Mouse (Mus musculus) lung, adult 2 months (tissue): Measurements from ENCODE around the gene Ipmk. TPM values are rescaled to one million over a fixed set of nuclear protein-coding genes. Genes with fewer than 3 reads are reported as not detected.

ENCODE experiments used
- DNase-seq: peaks from one replicate; pipeline ENCODE4 v3.0.0; 2022
- H3K4me1 ChIP-seq: fragments of 200-500 bp; 2 replicates; pipeline ENCODE4 v1.6.1; 2011; ENCODE audit warnings: low read length; ENCODE audit not compliant: control insufficient read depth, insufficient read depth
- H3K4me3 ChIP-seq: fragments of 200-500 bp; replicated peaks from 2 replicates; pipeline ENCODE3; 2011; ENCODE audit warnings: low read depth, mild to moderate bottlenecking, control low read depth, low read length; ENCODE audit errors: extremely low read depth
- CTCF ChIP-seq: fragments of 200-500 bp; IDR thresholded peaks from 2 replicates; pipeline ENCODE4 v1.5.1; 2011; ENCODE audit warnings: mild to moderate bottlenecking, low read length, control low read depth; ENCODE audit not compliant: insufficient read depth
- POLR2A ChIP-seq: fragments of 200-500 bp; IDR thresholded peaks from 2 replicates; pipeline ENCODE4 v1.6.1; 2011; ENCODE audit warnings: low read depth, mild to moderate bottlenecking, control low read depth, low read length, borderline replicate concordance; ENCODE audit errors: extremely low read depth
- WGBS: fragments of 180-500 bp; shearing (Covaris S2); methylation state at CpG from one replicate; pipeline ENCODE4 v1.1.7; 2018; 5-methylcytosine and 5-hydroxymethylcytosine counted together
- polyA plus RNA-seq: library from polyadenylated mRNA; depleted of rRNA; stranded (reverse); fragments of >200 nt; gene quantifications from 2 replicates; pipeline ENCODE4 v1.2.3, GENCODE M21; 2012

Gene Ipmk
- polyA plus RNA-seq, 1 experiment = 12.4 TPM

GRCm38 (mm10) chr10:71361836-71362562 is 14.4 kb downstream of the Ipmk start:
- peaks cover 14% of the 10 kb centered on the region for H3K4me1 ChIP-seq
- 25% methylated on average over 18 of the region's 18 CpGs for WGBS
- H3K4me3 ChIP-seq = peak overlapping the region; percentile 43
- TF ChIP-seq POLR2A (peak; percentile 85; the same call in 1 of the 2 replicates), CTCF (no peak)
- peak; percentile 36 for DNase-seq

- TF ChIP-seq POLR2A (no peak), CTCF (no peak)
- DNase-seq = no peak
- WGBS = 74% methylated on average over 8 of the region's 8 CpGs
- Histone ChIP-seq H3K4me1 (peaks cover 14% of the 10 kb centered on the region), H3K4me3 (no peak overlapping the region)
Measured at GRCm38 (mm10) chr10:71363440-71363839, 15.9 kb downstream of the Ipmk start.

- 86% methylated on average over 10 of the region's 10 CpGs for WGBS
- no peak for TF ChIP-seq CTCF
- TF ChIP-seq POLR2A = no peak
- no peak for DNase-seq
- Histone ChIP-seq H3K4me1 (peaks cover 17% of the 10 kb centered on the region), H3K4me3 (no peak overlapping the region)
Measured at GRCm38 (mm10) chr10:71363858-71364257, 16.3 kb downstream of the Ipmk start.

GRCm38 (mm10) chr10:71368128-71368940 is 20.8 kb downstream of the Ipmk start:
- TF ChIP-seq CTCF (no peak), POLR2A (no peak)
- no peak for DNase-seq

GRCm38 (mm10) chr10:71369466-71369865 is 21.9 kb downstream of the Ipmk start:
- no peak overlapping the region for H3K4me3 ChIP-seq
- TF ChIP-seq CTCF (no peak), POLR2A (no peak)
- no peak for DNase-seq
- 37% methylated on average over 3 of the region's 3 CpGs for WGBS
- H3K4me1 ChIP-seq = peaks cover 7% of the 10 kb centered on the region

More at GRCm38 (mm10) chr10:71368128-71368940, 20.8 kb downstream of the Ipmk start:
- Histone ChIP-seq H3K4me3 (no peak overlapping the region), H3K4me1 (peaks cover 7% of the 10 kb centered on the region)
- WGBS = 65% methylated on average over 16 of the region's 16 CpGs

DNA sequence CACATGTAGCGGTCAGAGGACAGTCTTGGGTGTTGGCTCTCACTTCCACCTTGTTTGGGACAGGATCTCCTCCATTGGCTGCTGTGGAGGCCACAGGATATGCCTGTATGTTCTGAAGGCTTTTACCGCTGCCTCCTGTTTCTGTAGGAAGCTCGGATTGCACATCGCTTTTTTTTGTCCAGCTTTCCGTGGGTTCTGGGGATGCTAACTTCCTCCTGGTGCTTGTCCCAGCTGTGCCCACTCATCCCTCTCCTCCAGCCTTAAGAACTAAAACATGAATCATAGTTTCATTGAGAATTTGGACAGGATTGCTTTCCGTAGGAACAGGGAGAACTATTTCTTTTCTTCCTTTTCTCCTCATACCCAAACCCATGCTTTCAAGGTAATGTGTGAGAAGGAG is 24.3 kb downstream of the Ipmk start:
- no peak for DNase-seq
- Histone ChIP-seq H3K4me3 (no peak overlapping the region), H3K4me1 (peaks cover 7% of the 10 kb centered on the region)
- no peak for TF ChIP-seq CTCF
- TF ChIP-seq POLR2A = no peak
- WGBS = 63% methylated on average over 6 of the region's 6 CpGs

- H3K4me1 ChIP-seq = peaks cover 4% of the 10 kb centered on the region
- no peak overlapping the region for H3K4me3 ChIP-seq
- DNase-seq = no peak
- TF ChIP-seq CTCF (no peak), POLR2A (no peak)
- 60% methylated on average over 11 of the region's 11 CpGs for WGBS
Measured at GRCm38 (mm10) chr10:71373706-71374105, 26.1 kb downstream of the Ipmk start.

DNA sequence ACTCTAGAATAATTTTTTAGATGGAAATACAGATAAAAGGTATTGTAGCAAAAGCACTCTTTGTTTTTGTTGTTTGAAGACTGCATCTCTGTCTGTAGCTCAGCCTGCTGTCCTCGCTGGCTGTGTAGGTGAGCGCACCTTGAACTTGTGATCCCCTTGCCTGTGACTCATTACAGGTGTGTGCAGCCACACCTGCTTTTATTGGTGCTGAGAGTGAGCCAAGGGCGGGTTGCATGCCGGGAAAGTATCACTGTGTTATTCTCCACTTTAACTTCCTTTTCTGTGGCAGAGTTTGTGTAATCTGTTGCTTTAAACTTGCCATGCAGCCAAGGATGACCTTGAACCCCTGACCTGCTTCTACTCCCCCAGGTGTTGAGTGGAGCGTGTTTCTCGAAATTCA is 28.5 kb downstream of the Ipmk start:
- TF ChIP-seq POLR2A (no peak), CTCF (no peak)
- 79% methylated on average over 6 of the region's 6 CpGs for WGBS
- DNase-seq = no peak
- Histone ChIP-seq H3K4me3 (no peak overlapping the region), H3K4me1 (peaks cover 4% of the 10 kb centered on the region; the same call in 1 of the 2 replicates)

- DNase-seq = no peak
- Histone ChIP-seq H3K4me1 (no peaks in the 10 kb centered on the region), H3K4me3 (no peak overlapping the region)
- TF ChIP-seq POLR2A (no peak), CTCF (no peak)
- WGBS = 83% methylated on average over 7 of the region's 7 CpGs
Measured at GRCm38 (mm10) chr10:71380406-71380805, 32.8 kb downstream of the Ipmk start.
